18 mouse cellular contexts compared by ENCODE assay signal in the genomic region with DNA sequence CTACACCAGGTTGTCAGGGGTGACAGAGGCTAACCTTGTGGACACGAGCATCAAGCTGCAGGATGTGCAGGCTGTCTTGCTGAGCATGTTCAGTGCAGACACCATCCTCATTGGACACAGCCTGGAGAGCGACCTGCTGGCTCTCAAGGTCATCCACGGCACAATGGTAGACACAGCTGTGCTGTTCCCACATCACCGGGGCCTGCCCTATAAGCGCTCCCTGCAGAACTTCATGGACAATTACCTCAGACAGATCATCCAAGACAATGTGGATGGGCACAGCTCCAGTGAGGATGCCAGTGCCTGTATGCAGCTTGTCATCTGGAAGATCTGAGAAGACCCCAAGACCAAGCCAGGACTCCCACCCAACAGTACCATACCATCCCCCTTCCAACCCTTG. TPM values are rescaled to one million over a fixed set of nuclear protein-coding genes. Genes with fewer than 3 reads are reported as not detected.
"Had no signal": no experiment of that assay in that cellular context is flagged by ENCODE, and none has a peak within 500 bp of the region (broad histone marks: within the 10 kb centered on the region; RNA-seq: fewer than 3 reads in every experiment).

No protein-coding gene starts in this region.

RNA-seq across cellular contexts. Expression of a gene that starts 12.0 kb away (rescaled TPM):
- polyA plus RNA-seq: cerebellum, adult 2 months; cortical plate, adult 2 months; embryonic facial prominence, embryonic 10.5 days; embryonic facial prominence, embryonic 11.5 days; embryonic facial prominence, embryonic 14.5 days; embryonic facial prominence, embryonic 15.5 days; erythroblast, embryonic 14.5 days; forebrain, embryonic 10.5 days; forebrain, embryonic 11.5 days; forebrain, embryonic 12.5 days; forebrain, embryonic 13.5 days; forebrain, embryonic 14.5 days; forebrain, embryonic 15.5 days; forebrain, embryonic 16.5 days; forebrain, postnatal 0 days; frontal cortex, adult 2 months; gonadal fat pad, adult 2 months; heart, adult 2 months had no signal

RNA-seq across cellular contexts. Expression of a gene that starts 31.6 kb away (rescaled TPM):
- polyA plus RNA-seq: cerebellum, adult 2 months; cortical plate, adult 2 months; embryonic facial prominence, embryonic 10.5 days; embryonic facial prominence, embryonic 11.5 days; embryonic facial prominence, embryonic 14.5 days; embryonic facial prominence, embryonic 15.5 days; erythroblast, embryonic 14.5 days; forebrain, embryonic 10.5 days; forebrain, embryonic 11.5 days; forebrain, embryonic 12.5 days; forebrain, embryonic 13.5 days; forebrain, embryonic 14.5 days; forebrain, embryonic 15.5 days; forebrain, embryonic 16.5 days; forebrain, postnatal 0 days; frontal cortex, adult 2 months; heart, adult 2 months had no signal

RNA-seq across cellular contexts. Expression of a gene that starts 38.8 kb away (rescaled TPM):
- polyA plus RNA-seq: erythroblast, embryonic 14.5 days had no signal
